Mouse (Mus musculus) heart, postnatal 0 days (tissue): ENCODE measurements at regions not wholly inside any gene's neighbourhood (a gene's known extent, or its start where the extent isn't known, plus 50 kb on each side); places are given as distances from the start of the nearest gene placed in this dataset.

Source experiments
- CTCF ChIP-seq: IDR thresholded peaks from 2 replicates; pipeline ENCODE4 v1.5.1; 2016; ENCODE audit warnings: antibody characterized with exemption, control low read depth, low read depth
- EP300 ChIP-seq: IDR thresholded peaks from 2 replicates; pipeline ENCODE4 v1.6.1; 2016; ENCODE audit warnings: antibody characterized with exemption, low read depth

- TF ChIP-seq CTCF (no peak), EP300 (no peak)
These were observed 66.1 kb upstream of the Gm11733 start for GRCm38 (mm10) chr11:117417959-117418574.
